In genomic region chr6:94158119-94158848, GRCm38 (mm10) we compare ENCODE assay signal across 17 mouse cellular contexts.
DNase-seq lines count a peak whose midpoint lies in the region; ATAC-seq and TF ChIP-seq lines count a peak whose summit lies in the region.
"Had no signal": no experiment of that assay in that cellular context is flagged by ENCODE, and none has a peak within 500 bp of the region (broad histone marks: within the 10 kb centered on the region; RNA-seq: fewer than 3 reads in every experiment).

No protein-coding gene starts in this region.

- TF ChIP-seq EP300 in lung, postnatal 0 days (IDR thresholded peaks at IDR 0.05): peak; percentile 36; the same call in 1 of the 2 replicates

- no peak overlapping the region for H3K4me2 ChIP-seq in heart, embryonic 15.5 days
- H3K4me2 ChIP-seq in lung, postnatal 0 days (replicated peaks; ENCODE audit: low read depth, low read length): no peak overlapping the region
- H3K4me2 ChIP-seq: liver, embryonic 13.5 days; neural tube, embryonic 13.5 days had no signal

- no peak overlapping the region for H3K9ac ChIP-seq in heart, embryonic 15.5 days
- no peak overlapping the region for H3K9ac ChIP-seq in lung, postnatal 0 days (replicated peaks; ENCODE audit: low read depth)
- H3K9ac ChIP-seq: liver, embryonic 13.5 days; neural tube, embryonic 13.5 days had no signal

- peak; percentile 66; the same call in 1 of the 2 replicates for ATAC-seq in heart, embryonic 15.5 days (replicated peaks; ENCODE audit: insufficient number of reproducible peaks, insufficient read depth, low FRiP score, low read depth)
- peak; percentile 88 for ATAC-seq in lung, postnatal 0 days
- ATAC-seq: forebrain, embryonic 14.5 days; inflammation-experienced regulatory T-cells, adult 6 months had no signal

- no peaks in the 10 kb centered on the region for H3K27me3 ChIP-seq in heart, embryonic 15.5 days
- H3K27me3 ChIP-seq in lung, postnatal 0 days (replicated peaks; ENCODE audit: insufficient read depth, low read length): no peaks in the 10 kb centered on the region
- H3K27me3 ChIP-seq: liver, embryonic 13.5 days; neural tube, embryonic 13.5 days had no signal

- no peaks in the 10 kb centered on the region for H3K9me3 ChIP-seq in heart, embryonic 15.5 days (replicated peaks)
- H3K9me3 ChIP-seq in lung, postnatal 0 days (ENCODE audit: low read length): no peaks in the 10 kb centered on the region
- H3K9me3 ChIP-seq: hindbrain, embryonic 10.5 days; liver, embryonic 13.5 days; neural tube, embryonic 13.5 days had no signal

- TF ChIP-seq CTCF in lung, postnatal 0 days (IDR thresholded peaks at IDR 0.05): no peak

- peak; percentile 36 for DNase-seq in layer of hippocampus, adult 9-11 months
- DNase-seq in layer of hippocampus, postnatal 14 days (ENCODE audit: low spot score in 2 of 2): no peak
- peak; percentile 39 for DNase-seq in fat pad, adult 2 months (ENCODE audit: extremely low read depth, low read depth, low spot score)
- peak; percentile 72 for DNase-seq in lung, postnatal 0 days (ENCODE audit: low spot score)
- DNase-seq in left cerebral cortex, adult 9 months (ENCODE audit: low spot score in 2 of 2): no peak
- no peak for DNase-seq in thymus, postnatal 25 days
- DNase-seq in thymus, postnatal 10 days (ENCODE audit: low spot score in 2 of 2): no peak
- DNase-seq: adrenal gland, postnatal 36 days; cerebellum, adult 11 months; gastrocnemius, adult 2 months; liver, embryonic 13.5 days; spleen, adult 18-20 months had no signal

- peaks cover 40% of the 10 kb centered on the region for H3K4me1 ChIP-seq in heart, embryonic 15.5 days (replicated peaks)
- peaks cover 7% of the 10 kb centered on the region; the same call in 1 of the 2 replicates for H3K4me1 ChIP-seq in lung, postnatal 0 days (ENCODE audit: insufficient read depth, low read depth, low read length)

- H3K36me3 ChIP-seq in heart, embryonic 15.5 days: no peaks in the 10 kb centered on the region
- H3K36me3 ChIP-seq in lung, postnatal 0 days (ENCODE audit: insufficient read depth, low read length): no peaks in the 10 kb centered on the region
- H3K36me3 ChIP-seq: hindbrain, embryonic 10.5 days; liver, embryonic 13.5 days; neural tube, embryonic 13.5 days had no signal

- 76% methylated on average over 3 of the region's 3 CpGs for WGBS in heart, embryonic 15.5 days
- WGBS in lung, postnatal 0 days: 43% methylated on average over 3 of the region's 3 CpGs

- H3K27ac ChIP-seq in heart, embryonic 15.5 days: peak overlapping the region; percentile 65
- no peak overlapping the region; the same call in 1 of the 2 replicates for H3K27ac ChIP-seq in lung, postnatal 0 days (ENCODE audit: low read length)
- H3K27ac ChIP-seq: gastrocnemius, adult 2 months; hindbrain, embryonic 10.5 days; liver, embryonic 13.5 days; neural tube, embryonic 13.5 days had no signal

- H3K4me3 ChIP-seq in heart, embryonic 15.5 days: no peak overlapping the region
- H3K4me3 ChIP-seq in lung, postnatal 0 days (ENCODE audit: low read depth, low read length): no peak overlapping the region
- H3K4me3 ChIP-seq: gastrocnemius, adult 2 months; hindbrain, embryonic 10.5 days; liver, embryonic 13.5 days; neural tube, embryonic 13.5 days had no signal

Comparison
In these comparisons a context has a peak if more than half of its experiments do, and no peak if none do; other contexts are left out.
1. DNase-seq: peak in layer of hippocampus, adult 9-11 months (single experiment), fat pad, adult 2 months (single experiment) and lung, postnatal 0 days (single experiment); none in layer of hippocampus, postnatal 14 days (0 of 2), left cerebral cortex, adult 9 months (0 of 2), thymus, postnatal 25 days (single experiment) and thymus, postnatal 10 days (0 of 2).